Mouse (Mus musculus) C2C12 (cell line): Measurements from ENCODE around the gene Ankrd63. TPM values are rescaled to one million over a fixed set of nuclear protein-coding genes. Genes with fewer than 3 reads are reported as not detected.

Experiments used
- H3K27me3 ChIP-seq: one replicate; pipeline ENCODE4 v1.6.1; 2011; ENCODE audit not compliant: control insufficient read depth, insufficient read depth, insufficient read length
- H3K36me3 ChIP-seq: one replicate; pipeline ENCODE4 v1.6.1; 2011; ENCODE audit not compliant: control insufficient read depth, insufficient read depth
- H3K4me3 ChIP-seq: one replicate; pipeline ENCODE4 v1.5.1; 2011; ENCODE audit warnings: mild to moderate bottlenecking, control low read depth; ENCODE audit not compliant: poor library complexity, insufficient read depth, severe bottlenecking
- H3K79me2 ChIP-seq: one replicate; pipeline ENCODE4 v1.6.1; 2011; ENCODE audit not compliant: control insufficient read depth, insufficient read depth
- H3K79me3 ChIP-seq: one replicate; pipeline ENCODE4 v1.6.1; 2011; ENCODE audit warnings: low read depth, control low read depth
- H3ac ChIP-seq: one replicate; pipeline ENCODE3; 2011; ENCODE audit warnings: low read depth; ENCODE audit not compliant: control insufficient read depth, insufficient read length
- CEBPB ChIP-seq: IDR thresholded peaks from one replicate; pipeline ENCODE4 v1.6.1; 2011; ENCODE audit warnings: low read depth, mild to moderate bottlenecking, control low read depth, moderate library complexity
- CTCF ChIP-seq: IDR thresholded peaks from one replicate; pipeline ENCODE4 v1.5.1; 2011; ENCODE audit not compliant: control insufficient read depth, insufficient read depth, insufficient read length
- FOSL1 ChIP-seq: IDR thresholded peaks from one replicate; pipeline ENCODE4 v1.8.0; 2011; ENCODE audit warnings: mild to moderate bottlenecking, low read length; ENCODE audit not compliant: poor library complexity, insufficient read depth, severe bottlenecking
- MAX ChIP-seq: IDR thresholded peaks from one replicate; pipeline ENCODE4 v1.6.1; 2011; ENCODE audit warnings: mild to moderate bottlenecking, control low read depth
- MYOD1 ChIP-seq: IDR thresholded peaks from one replicate; pipeline ENCODE4 v1.6.1; 2011; ENCODE audit warnings: low read depth; ENCODE audit not compliant: control insufficient read depth, insufficient read length
- MYOG ChIP-seq: IDR thresholded peaks from one replicate; pipeline ENCODE4 v1.6.1; 2011; ENCODE audit not compliant: control insufficient read depth, insufficient read length; ENCODE audit errors: extremely low read depth
- USF1 ChIP-seq: IDR thresholded peaks from one replicate; pipeline ENCODE4 v1.6.1; 2011; ENCODE audit warnings: low read depth, mild to moderate bottlenecking, control low read depth, moderate library complexity
- polyA plus RNA-seq: library from polyadenylated mRNA; unstranded; fragments of >200 nt; fragmentation: generic; extraction: Trizol; gene quantifications from one replicate; pipeline ENCODE4 v1.2.1, GENCODE M21; 2012; ENCODE audit warnings: missing spikeins

The Ankrd63 gene
- polyA plus RNA-seq, 1 experiment, result 0.02 TPM

GRCm38 (mm10) chr2:118706436-118706835 lies 2.7 kb upstream of the Ankrd63 start:
- Histone ChIP-seq H3K27me3 (peaks cover 52% of the 10 kb centered on the region), H3ac (no peak overlapping the region), H3K4me3 (no peak overlapping the region), H3K36me3 (no peaks in the 10 kb centered on the region), H3K79me3 (no peaks in the 10 kb centered on the region), H3K79me2 (no peaks in the 10 kb centered on the region)
- no peak for TF ChIP-seq FOSL1
- no peak for TF ChIP-seq MAX
- TF ChIP-seq MYOD1, result no peak
- TF ChIP-seq CEBPB, result no peak
- TF ChIP-seq CTCF, result no peak

GRCm38 (mm10) chr2:118702883-118703761 lies 641 bp downstream of the Ankrd63 start:
- Histone ChIP-seq H3ac (peak overlapping the region; percentile 59), H3K4me3 (no peak overlapping the region), H3K36me3 (no peaks in the 10 kb centered on the region), H3K79me3 (no peaks in the 10 kb centered on the region), H3K27me3 (peaks cover 44% of the 10 kb centered on the region), H3K79me2 (no peaks in the 10 kb centered on the region)
- TF ChIP-seq CTCF (peak; percentile 50), USF1 (no peak)

- Histone ChIP-seq H3K27me3 (peaks cover 44% of the 10 kb centered on the region), H3K79me3 (no peaks in the 10 kb centered on the region), H3K4me3 (no peak overlapping the region), H3ac (no peak overlapping the region), H3K79me2 (no peaks in the 10 kb centered on the region), H3K36me3 (no peaks in the 10 kb centered on the region)
- TF ChIP-seq FOSL1, result no peak
- TF ChIP-seq CEBPB, result no peak
- no peak for TF ChIP-seq MYOG
- TF ChIP-seq USF1, result no peak
- no peak for TF ChIP-seq MYOD1
- no peak for TF ChIP-seq MAX
- TF ChIP-seq CTCF, result no peak
Measured at GRCm38 (mm10) chr2:118701971-118702882, 1.5 kb downstream of the Ankrd63 start.

GRCm38 (mm10) chr2:118701161-118701560 lies 2.6 kb downstream of the Ankrd63 start:
- Histone ChIP-seq H3ac (no peak overlapping the region), H3K79me2 (no peaks in the 10 kb centered on the region), H3K79me3 (no peaks in the 10 kb centered on the region), H3K4me3 (no peak overlapping the region), H3K27me3 (peaks cover 36% of the 10 kb centered on the region), H3K36me3 (no peaks in the 10 kb centered on the region)
- no peak for TF ChIP-seq MYOG
- TF ChIP-seq CEBPB, result no peak
- no peak for TF ChIP-seq FOSL1
- TF ChIP-seq USF1, result no peak
- no peak for TF ChIP-seq MAX
- TF ChIP-seq CTCF, result no peak
- TF ChIP-seq MYOD1, result no peak

- Histone ChIP-seq H3ac (no peak overlapping the region), H3K79me2 (no peaks in the 10 kb centered on the region), H3K36me3 (no peaks in the 10 kb centered on the region), H3K4me3 (no peak overlapping the region), H3K79me3 (no peaks in the 10 kb centered on the region), H3K27me3 (peaks cover 31% of the 10 kb centered on the region)
- TF ChIP-seq CEBPB (no peak), FOSL1 (no peak), CTCF (peak; percentile 91)
Measured at GRCm38 (mm10) chr2:118700179-118701062, 3.3 kb downstream of the Ankrd63 start.
